Mouse (Mus musculus) left cerebral cortex, adult 11 months (tissue): ENCODE measurements around the gene Ppp2r1b.

Source experiments
- DNase-seq: peaks from one replicate; pipeline ENCODE4 v3.0.0; 2022; ENCODE audit warnings: low spot score

The Ppp2r1b gene

GRCm38 (mm10) chr9:50836097-50836496, 9.0 kb upstream of the Ppp2r1b start:
- no peak for DNase-seq

GRCm38 (mm10) chr9:50841079-50841789, 3.9 kb upstream of the Ppp2r1b start:
- DNase-seq: no peak

DNA sequence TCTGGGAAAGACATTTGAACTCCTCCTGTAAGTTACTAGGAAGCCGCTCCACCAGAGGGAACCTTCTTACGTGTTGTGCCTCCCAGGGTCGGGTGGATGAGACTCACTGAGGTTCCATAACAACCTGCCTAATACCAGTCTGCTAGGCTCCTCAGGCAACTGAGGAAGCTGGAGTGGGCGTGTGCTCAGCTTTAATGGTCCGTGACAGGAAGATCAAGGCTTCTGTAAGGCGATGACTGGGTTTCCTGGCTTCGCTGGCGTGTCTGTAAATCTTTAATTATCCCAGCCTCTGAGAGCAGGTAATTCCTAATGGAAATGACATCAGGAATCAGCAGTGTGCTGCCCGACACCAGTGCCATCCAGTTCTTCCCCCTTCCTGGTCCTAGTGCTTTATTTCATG, 446 bp downstream of the Ppp2r1b start:
- no peak for DNase-seq

GRCm38 (mm10) chr9:50847133-50847532, 2.0 kb downstream of the Ppp2r1b start:
- no peak for DNase-seq

- DNase-seq: no peak
Measured at GRCm38 (mm10) chr9:50847606-50848368, 2.7 kb downstream of the Ppp2r1b start.

DNA sequence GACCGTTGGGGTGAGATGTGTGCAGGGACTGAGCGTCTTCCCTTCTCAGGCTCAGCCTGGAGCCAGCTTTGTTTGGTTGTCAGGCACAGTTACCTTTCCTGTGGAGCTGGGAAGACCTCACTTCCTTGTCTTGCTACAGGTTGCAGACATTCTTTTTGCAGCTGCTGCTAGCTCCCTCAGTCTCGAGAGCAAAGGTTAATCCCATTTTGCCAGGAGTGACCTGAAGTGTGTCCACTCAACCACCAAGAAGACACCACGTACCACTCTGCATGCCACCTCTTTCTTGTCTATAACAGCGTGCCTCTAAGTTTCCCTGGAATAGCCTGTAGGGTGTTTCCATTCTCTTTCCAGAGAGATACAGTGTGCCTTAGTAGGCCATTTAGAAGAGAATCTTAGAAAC, 3.7 kb downstream of the Ppp2r1b start:
- no peak for DNase-seq

DNA sequence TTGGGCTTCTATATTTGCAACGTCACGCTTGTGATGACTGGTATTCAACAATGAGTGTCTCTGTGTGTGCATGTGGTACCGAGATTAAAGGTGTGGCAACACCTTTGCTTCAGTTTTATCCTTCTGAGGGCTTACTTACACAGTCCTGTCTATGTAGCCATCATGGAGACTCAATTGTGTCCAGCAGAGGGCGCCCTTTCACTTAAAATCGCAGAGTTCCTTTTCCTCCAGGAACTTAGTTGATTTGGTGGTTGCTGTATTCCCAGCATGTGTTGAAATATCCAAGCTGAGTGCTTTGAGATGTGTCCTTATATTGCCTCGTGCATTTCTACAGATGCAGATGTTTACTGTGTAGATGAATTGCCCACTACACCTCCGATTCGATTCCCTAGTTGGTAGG, 4.1 kb downstream of the Ppp2r1b start:
- DNase-seq: peak; percentile 83

- DNase-seq: no peak
Measured at GRCm38 (mm10) chr9:50849755-50850154, 4.7 kb downstream of the Ppp2r1b start.

GRCm38 (mm10) chr9:50850271-50850670, 5.2 kb downstream of the Ppp2r1b start:
- no peak for DNase-seq

DNA sequence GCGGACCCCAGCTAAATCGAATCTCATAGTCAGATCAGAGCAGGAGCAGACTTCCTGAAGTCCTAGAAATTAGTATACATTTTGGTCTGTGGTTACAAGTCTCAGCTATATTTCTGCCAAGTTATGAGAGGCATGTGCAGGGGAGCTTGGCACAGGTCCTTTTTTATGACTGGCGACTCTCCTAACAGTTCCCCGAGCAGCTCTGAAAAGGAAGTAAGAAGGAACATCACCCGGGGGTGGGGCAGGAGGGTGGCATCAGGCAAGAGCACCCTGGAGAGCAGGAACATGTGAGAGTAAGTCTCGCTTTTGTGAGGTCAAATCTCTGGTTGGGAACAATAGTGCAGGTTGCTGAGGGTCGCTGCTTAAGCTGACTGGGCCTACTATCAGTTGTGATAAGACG, 5.6 kb downstream of the Ppp2r1b start:
- DNase-seq: no peak

GRCm38 (mm10) chr9:50852634-50853349, 7.7 kb downstream of the Ppp2r1b start:
- DNase-seq: no peak

DNA sequence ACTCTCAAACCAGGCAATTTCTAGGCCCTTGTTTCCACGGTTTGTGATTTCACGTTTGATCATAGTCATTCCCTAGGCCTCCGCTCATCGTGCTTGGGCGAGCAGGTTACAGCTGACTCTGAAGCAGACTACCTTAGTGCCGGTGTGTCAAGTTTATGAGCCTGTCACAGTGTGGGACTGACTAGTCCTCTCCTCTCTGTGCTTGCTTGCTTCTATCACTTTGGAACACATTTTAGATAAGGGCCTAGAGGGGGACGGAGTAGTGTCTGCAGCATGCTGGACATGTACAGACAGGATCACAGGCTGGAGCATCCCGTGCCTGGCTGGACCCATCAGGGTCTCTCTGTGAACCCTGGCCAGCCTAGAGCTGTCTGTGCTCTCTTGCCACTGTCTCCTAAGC, 9.3 kb downstream of the Ppp2r1b start:
- DNase-seq: no peak

- no peak for DNase-seq
Measured at GRCm38 (mm10) chr9:50855133-50855766, 10.1 kb downstream of the Ppp2r1b start.

DNA sequence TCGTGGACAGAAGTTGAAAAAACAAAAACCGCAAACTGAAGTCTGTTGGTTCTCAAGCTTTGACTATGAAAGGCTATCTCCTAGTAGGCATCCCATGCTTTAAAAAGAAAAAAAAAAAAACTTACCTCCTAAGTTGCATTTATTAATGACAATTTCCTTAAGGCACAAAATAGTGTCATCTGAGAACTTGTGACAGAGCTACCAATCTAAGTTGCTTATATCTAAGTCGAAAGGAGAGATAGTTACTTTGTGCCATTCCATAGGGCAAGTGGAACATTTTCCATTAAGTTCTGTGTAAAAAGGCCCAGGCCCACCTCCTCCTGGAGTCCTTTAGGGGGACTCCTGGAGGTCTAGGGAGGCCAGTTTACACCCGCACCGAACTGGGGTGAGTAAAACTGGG, 10.7 kb downstream of the Ppp2r1b start:
- no peak for DNase-seq

DNA sequence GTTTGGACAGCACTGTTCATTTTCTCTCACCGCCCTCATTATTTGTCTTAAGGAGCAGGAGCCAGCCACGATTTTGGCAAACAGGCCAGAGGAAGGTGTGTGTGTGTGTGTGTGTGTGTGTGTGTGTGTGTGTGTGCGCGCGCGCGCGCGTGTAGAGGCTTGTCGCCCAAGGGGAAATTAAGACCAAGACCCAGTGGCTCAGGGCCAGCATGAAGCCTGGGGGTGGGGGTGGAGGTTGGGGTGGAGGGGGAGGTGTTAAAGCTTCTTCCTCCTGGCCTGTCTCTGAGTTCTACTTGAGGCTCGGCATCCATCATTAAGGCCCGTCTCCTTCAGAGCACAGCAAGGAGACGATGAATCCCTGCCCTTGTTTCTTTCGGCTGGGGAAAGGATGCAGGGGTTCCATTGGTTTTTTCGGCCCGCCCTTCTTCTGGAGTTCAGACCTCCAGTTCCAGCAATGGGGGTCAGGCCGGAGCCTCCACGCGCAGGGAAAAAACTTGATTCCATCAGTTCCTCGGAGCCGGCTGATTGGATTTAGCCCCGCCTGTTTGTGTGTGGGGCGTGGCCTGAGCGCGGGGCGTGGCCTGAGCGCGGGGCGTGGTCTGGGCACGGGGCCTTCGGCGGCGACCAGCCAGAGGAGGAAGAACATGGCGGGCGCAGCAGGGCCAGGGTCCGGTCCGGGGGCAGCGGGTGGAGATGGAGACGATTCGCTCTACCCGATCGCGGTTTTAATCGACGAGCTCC, 11.4 kb downstream of the Ppp2r1b start:
- peak; percentile 79 for DNase-seq

DNA sequence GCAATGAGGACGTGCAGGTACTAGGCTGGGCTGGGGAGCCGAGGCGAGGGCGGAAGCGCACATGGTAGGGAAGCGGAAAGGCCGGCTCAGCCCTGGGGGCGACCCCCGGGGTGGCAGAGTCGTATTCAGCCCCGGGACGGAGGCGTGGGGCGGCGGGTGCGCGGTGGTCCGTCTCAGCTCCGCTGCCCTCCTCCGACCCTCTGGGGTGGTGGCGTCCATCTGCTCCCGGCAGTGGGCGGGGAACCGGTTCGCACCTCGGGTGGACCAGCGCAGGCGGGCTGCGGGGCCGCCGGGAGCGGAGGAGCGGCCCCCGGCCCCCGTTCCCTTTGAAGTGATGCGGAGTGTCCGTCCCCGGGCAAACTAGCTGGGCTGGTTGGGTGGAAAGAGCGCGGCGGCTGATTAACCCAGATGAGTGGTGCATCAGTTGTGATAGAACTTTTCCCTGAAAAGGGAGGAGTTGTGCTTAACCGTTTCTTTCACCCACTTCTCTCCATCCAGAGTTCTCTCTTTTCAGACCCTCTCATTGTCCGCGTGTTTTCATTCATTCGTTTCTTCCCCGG, 12.1 kb downstream of the Ppp2r1b start:
- no peak for DNase-seq

DNA sequence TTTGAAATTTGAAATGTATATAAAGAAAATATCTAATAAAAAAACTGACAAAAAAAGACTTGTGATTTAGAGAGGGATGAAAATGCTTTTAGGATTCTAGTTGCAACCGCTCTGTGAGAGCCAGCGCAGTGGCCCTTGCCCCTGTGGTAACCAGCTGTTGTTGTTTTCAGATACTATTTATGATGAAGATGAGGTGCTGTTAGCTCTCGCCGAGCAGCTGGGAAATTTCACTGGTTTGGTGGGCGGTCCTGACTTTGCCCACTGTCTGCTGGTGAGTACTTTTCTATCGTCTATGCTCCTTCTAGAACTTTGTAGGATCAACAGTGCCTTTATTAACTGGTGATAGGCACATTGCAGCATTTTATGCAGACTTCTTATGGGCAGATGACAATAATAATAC, 13.6 kb downstream of the Ppp2r1b start:
- DNase-seq: no peak

GRCm38 (mm10) chr9:50861119-50861839, 16.2 kb downstream of the Ppp2r1b start:
- no peak for DNase-seq

DNA sequence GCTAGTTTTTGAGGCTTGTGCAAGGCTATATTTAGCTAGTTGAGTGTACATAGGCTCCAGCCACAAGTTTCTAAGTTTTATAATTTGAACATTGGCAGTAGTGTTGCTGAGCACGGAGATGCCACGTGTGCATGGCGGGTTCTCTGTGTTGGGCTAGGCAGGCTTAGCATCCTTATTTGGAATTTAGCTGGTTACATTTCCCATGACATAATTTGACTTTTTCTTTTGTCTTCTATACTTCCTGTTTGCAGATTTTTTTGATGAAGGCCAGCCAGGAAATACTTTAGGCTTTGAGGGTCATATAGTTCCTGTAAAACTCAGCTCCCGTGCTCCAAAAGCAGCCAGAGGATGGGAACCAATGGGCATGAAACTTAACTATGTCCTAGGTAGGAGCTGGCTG, 18.7 kb downstream of the Ppp2r1b start:
- DNase-seq: no peak

DNA sequence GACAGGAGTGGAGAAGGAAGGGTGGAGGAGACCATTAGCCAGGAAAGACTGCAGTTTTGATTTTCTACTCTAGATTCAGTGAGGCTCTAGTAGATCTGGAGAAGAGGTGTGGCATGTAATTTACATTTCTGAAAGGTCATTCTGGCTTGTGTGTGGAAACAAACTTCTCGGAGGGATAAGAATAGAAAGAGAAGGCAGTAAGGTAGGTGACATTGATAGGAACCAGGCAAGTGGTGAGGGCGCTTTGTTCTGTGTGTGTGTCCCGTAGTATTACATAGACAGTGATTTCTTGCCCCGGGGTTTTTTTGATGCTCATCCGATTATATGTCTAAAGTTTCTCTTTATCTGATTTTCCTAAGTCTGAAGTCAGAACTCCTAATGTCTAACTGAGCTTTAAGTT, 19.8 kb downstream of the Ppp2r1b start:
- no peak for DNase-seq

DNA sequence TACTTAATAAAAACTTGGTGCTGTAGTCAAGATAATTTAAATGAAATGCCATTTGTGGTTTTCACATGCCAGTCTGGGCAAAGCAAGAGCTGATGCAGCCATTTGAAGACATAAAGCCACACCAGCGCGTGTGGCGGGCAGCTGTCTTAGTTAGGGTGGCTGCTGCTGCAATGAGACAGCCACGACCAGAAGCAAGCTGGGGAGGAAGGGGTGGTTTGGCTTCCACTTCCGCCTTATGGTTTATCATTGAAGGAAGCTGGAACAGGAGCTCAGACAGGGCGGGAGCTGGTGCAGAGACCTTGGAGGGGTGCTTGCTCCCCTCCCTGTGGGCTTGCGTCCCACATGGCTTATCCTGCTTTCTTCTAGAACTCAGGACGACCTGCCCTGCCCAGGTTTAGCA, 20.7 kb downstream of the Ppp2r1b start:
- no peak for DNase-seq
